Mouse (Mus musculus) left cerebral cortex, adult 11 months (tissue): Measurements from ENCODE around the gene Hivep1.

Experiments used
- DNase-seq: peaks from one replicate; pipeline ENCODE4 v3.0.0; 2022; ENCODE audit warnings: low spot score

Hivep1 gene

DNA sequence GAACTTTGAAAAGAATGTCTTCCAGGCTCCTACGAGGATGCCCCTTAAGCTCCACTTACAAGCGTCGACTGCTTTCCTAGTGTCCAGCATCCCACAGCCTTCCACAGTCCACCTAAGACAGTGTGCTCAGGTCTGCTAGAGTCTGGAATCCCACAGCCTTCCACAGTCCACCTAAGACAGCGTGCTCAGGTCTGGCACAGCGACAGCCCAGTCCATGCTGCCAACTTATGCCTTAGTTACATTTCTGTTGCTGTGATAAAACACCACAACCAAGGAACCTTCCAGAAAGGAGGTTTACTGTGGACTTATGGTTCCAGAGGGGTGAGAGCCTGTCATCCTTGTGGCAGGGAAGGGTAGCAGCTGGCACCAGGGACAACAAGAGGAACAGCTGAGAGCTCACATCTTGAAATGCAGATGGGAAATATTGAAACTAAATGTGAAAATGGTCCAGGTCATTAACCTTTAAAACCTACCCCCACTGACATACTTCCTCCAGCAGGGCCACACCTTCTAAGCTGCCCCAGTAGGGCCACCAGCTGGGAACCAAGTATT, 25.0 kb downstream of the Hivep1 start:
- no peak for DNase-seq

DNA sequence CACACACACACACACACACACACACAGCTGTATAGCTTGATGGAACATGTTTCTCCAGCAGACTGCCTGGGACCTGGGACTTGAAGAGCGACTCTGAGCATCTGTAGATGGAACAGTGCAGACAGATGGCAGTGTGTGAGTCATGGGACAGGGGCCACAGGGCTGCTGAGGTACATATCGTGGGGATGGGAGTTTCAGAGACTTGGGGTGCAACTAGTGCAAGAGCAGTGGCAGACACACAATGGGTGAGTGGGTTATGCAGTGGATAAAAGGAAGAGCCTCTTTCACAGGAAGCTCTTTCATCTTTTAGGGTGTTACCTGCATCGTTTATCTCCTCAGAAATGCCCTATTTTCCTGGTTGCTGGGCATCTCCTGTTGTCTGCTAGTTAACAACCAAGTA, 25.8 kb downstream of the Hivep1 start:
- DNase-seq: no peak

DNA sequence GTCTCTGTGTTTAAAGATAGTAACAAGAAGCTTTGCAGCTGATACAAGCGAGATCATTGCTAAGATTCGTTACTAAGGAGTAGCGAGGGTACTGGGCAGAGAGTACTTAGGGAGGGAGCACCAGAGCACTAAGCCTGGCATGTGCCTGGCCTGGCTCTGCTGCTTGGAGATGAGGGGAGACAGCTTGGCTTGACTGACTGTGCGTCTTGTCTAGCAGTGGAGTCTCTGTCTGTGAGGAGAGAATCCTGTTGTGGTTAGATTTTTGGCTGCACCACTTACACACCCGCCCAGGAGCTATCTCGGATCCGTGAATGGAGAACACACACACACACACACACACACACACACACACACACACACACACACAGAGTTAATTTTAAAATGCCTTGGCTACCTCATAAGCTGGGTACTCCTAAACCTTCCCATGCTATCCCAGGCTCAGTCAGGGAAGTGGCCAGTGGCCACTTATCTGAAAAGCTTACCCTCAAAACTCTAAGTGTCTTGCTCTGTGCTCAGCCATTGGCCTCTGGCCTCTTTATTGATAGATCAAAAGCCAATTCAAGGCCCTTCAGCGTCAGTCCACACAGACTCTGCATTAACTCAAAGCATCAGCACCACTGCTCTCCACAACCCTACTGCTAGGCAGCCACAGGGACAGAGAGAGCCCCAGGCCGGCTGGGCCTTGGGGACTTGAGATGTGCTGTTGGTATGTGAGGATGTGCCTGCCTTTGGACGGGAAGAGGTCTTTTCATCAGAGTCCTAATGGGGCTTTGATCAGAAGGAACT, 28.5 kb downstream of the Hivep1 start:
- DNase-seq: no peak

DNA sequence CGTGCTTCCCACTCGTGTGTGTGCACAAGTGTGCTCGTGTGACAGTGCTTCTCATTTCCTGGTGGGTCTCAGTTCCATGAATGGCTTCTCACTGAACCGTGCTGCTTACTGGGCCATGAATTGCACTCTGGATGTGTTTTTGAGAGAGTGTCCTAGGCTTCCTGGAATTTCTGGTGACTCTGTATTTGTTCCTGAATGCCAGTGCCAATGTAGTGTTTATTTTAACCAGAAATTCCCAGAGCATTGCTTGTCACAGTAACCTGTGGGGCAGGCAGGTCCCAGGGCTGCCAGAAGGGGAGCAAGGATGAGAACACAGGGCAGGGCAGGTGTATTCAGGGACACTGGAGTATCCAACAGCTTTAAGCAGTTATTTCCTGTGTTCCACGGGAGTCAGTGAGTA, 36.5 kb downstream of the Hivep1 start:
- no peak for DNase-seq

DNA sequence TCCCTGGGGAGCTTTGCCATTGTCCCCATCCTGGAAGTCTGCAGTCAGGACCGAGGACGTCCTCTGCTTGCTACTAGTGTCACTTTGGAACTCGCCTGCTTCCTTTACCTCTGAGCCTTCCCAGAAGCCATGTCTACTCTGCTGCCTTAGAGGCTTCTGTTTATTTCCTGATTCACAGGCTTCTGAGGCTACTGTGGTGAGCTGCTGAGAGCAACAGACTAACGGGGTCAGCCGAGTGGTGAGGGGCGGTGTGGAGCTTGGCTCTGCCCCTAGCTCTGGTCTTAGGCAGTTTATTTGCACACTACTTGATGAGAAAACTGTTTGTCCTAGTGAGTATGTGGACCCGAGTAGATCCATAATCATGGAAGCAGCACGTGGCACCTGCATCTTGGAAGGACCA, 37.2 kb downstream of the Hivep1 start:
- DNase-seq: no peak

DNA sequence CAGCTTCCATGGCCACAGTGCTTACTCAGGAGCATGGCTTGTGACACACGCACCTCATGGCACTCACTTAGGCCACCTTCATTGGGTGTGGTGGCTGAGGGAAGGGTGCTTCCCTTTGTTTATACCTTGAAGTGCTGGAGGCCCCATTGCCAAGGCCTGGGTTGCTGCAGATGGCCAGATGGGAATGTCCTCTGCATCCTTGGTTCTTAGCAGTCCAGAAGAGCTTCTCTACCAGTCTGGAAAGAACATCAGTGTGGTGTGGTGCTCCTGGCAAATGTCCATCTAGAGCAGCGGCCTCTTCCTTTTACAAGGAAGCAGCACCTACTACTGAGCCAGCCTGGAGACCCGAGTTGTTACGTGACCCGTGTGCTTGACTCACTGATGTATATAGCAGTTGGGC, 38.9 kb downstream of the Hivep1 start:
- DNase-seq: no peak

DNA sequence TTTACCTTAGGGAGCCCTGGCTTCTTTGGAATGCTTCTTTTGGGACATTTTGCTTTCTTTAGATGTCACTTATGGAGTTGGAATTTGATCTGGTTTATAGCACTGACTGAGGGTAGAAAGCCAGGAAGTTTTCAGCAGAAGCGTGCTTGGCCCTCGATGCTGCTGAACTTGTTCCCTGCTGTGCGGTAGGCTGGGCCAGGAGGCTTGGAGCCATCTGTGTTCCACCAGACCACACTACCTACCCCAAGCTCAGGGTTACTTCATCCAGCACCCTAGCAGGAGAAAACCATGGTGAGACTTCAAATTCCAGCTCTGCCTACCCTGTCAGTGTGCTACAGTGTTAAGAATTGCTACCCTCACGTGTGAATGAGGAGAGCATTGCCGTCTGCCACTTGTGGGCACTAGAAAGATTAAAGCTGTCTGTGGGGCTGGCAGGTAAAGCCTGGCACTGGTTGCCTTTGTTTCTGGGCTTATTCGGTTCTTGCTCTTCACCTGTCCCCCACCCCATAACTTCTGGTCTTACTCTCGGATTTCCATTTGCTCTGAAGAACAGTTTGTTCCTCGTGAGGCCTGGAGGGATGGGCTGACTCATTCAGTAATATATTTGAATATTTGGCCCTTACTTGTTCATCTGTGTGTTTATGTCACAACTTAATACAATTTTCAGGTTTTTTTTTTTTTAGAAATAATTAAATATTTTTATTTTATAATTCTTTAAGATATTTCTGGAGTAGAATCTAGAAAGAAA, 40.7 kb downstream of the Hivep1 start:
- no peak for DNase-seq

DNA sequence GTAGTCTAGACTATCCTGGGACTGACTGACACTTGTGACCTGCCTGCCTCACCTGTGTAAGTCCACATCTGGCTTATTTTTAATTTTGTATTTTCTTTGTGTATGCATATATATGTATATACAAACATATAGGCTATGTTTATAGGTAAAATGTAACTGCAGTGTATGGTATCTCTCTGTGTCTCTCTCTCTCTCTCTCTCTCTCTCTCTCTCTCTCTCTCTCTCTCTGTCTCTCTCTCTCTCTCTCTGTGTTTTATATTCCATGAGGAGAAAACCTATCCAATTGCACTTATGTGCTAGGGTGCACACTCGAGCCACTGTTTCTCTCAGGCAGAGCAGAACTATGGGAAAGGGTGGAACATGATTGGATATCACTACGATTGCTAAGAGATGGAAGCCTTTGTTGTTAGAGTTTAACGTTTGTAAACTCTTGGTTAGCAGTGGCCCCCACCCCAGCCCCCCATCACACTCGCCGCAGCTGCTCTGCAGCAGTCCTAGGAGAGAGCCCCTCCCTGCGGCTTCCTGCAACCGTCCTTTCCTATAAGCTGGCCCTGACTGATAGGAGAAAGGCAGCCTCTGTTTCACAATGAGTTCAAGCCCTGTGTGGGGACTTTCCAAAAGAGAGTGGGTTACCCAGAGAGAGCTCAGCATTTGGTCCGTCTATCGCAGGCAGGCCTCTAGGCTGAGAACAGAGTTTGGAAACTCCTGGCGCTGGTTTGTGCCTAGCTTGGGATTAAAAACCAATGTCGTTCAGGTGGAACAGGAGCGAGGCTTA, 41.6 kb downstream of the Hivep1 start:
- no peak for DNase-seq

DNA sequence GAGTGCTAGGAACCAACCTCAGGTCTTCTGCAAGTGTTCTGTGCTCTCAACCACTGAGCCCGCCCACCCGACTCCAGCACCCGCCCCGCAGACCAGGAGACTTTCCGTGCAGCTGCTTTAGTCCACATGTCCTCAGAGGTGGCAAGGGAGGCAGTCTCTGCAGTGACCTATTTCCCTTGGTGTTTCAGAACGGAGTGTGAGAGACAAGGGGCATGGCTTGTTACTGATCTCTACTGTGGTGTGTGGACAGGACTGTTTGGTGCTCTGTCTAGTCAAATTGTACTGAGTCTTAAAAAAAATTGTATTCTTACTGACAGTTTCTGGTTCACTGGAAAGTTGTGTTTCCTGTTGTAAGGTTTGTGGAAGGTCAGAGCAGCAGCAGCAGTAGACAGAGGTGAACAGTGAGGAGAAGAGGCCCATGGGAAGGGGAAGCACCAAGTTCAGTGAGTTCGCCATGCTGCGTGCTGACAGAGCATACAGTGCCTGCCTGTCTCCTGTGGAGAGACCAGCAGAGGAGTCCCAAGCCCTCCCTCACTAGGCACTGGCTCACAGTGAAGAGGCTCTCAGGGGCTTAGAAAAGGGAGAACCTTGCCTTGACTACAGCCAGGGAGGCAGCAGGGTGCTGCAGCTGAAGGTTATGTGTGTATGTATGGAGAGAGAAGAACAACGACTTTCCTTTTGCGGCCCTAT, 44.1 kb downstream of the Hivep1 start:
- no peak for DNase-seq

DNA sequence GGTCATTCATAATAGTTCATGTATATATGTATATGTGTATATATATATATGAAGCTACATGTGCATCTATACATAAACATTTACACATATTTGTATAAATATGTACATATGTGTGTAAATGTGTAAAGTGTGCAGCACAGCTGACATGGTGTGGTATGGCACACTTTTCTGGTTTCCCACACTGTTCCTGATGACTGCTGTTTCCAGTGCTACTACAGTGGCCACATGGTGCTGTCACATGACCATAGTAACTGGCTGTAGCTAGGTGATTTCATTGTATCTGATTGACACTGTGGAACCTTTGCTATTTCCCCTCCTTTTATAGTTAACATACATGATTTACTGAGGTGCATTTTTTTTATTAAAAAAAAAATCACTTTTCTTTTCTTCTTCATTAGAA, 45.3 kb downstream of the Hivep1 start:
- DNase-seq: no peak

DNA sequence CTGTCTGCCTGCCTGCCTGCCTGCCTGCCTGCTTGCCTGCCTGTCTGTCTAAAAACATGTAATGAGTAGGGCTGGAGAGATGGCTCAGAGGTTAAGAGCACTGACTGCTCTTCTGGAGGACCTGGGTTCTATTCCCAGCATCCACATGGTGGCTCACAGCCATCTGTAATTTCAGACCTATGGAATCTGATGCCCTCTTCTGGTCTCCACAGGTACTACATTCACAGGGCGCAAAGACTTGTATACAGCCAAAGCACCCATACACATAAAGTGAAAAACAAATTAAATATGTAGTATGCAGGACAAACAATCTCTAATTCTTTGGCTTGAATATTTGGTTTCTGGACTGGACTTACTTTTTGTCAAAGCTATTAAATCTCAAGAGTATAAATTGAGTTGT, 46.7 kb downstream of the Hivep1 start:
- no peak for DNase-seq

DNA sequence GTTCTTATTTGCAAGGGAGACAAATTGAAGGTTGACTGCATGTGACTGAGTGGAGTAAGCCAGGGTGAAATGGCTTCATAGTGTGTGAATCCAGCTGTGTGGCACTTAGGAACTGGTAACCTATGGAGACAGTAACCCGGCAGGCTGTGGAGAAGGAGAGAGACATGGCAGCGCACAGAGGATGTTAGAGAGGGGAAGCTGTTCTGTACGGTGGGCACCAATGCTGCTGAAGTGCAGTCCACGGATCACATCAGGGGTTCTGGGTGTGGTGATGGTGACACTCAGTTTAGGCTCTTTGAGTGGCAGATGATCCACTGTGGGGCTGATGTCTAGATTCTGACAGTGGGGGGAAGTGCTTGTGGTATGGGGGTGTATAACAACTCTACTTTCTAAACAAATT, 47.7 kb downstream of the Hivep1 start:
- DNase-seq: no peak

DNA sequence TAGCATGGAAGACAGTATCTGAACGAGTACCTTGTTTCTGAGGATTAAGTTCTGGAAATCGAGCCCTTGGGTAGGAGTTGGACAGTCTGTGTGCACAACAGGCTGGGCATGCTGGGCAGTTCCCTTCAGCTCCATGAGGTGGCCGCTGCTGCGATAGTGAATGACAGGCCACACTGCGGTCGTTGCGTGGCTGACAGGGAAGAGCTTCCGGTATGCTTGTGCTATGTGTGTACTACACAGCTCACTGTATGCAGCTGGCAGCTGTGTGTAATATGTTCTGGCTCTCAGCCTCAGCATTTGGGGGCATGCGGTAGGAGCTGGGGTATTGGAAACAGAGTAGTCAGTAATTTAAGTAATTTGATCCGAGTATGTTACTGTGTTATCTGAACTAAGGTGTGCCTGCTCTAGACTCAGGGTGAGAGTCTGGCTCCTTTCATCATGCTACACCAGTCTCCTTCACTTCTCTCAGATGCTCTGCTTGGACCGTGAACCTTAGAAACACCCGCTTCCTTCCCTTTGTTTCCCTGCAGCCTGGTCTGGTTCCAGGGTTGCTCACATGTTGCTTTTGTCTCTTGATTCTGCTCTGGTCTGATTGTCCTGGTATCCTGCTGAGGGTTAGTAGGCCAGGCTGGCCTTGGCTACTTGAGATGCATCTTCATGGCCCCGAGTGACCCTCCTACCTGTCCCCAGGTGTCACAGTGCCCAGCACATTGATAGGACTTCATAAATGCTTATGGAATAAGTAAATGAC, 49.8 kb downstream of the Hivep1 start:
- DNase-seq: no peak

DNA sequence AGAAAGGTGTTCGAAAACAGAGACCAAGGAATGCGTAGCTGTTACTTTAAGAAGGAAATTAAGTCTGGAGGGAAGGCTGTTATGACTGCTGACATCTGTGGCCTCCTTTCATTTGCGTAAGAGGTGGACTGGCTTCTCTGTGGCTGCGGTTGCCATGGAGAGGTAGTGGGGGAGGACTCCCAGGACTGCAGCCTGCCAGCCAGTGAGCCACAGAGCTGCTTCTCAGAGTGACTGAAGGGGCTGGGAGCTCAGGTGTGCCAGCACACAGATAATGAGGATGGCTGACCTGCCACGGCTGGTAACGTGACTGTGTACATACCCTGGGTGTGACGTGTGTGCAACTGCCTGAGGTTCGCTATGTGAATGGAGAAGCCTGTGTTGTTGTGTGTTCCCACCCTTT, 51.2 kb downstream of the Hivep1 start:
- peak; percentile 55 for DNase-seq

DNA sequence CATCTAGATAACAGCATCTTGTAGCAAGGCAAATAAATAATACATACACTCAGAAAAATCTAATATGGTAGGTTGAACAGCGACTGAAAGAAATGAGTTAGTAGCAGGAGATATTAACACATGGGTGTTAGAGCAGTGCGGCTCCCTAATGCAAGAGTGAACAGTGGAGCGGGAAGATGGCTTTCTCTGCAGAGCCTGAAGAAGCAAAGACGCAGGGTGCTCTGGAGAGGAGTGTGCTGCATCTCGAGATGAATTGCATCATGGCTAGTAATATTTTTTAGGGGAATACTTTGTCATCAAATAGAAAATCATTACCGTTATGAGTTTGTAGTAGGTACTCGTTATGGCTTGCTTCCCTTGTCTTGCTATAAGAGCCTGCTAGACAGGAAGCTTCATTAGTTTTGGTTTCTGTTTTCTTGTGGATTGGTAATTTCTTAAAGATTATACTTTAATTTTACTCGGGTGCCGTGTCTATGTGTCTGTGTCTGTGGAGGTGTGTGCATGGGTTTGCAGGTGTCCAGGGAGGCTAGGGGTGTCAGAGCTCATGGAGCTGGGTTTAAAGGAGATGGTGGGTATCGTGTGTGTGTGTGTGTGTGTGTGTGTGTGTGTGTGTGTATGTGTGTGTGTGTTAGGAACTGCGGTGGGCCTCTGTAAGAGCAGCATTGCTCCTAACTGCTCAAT, 51.8 kb downstream of the Hivep1 start:
- DNase-seq: no peak

DNA sequence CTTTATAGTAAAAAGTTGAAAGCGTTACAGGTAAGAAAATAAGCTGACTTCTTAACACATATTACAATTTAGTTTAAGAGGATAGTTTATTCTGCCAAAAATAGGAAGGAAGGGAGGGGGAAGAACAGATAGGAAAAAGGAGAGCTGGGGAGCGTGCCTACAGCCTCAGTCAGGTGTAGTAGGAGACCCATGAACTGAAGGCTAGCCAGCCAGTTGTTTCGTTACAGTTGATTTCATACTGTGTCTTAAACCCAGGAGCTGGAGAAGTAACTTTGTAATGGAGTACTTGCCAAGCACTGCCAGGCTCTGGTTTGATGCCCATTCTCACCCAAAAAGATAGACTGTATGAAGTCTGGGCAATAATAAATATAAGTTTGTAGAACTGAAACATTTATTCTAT, 52.5 kb downstream of the Hivep1 start:
- DNase-seq: no peak

DNA sequence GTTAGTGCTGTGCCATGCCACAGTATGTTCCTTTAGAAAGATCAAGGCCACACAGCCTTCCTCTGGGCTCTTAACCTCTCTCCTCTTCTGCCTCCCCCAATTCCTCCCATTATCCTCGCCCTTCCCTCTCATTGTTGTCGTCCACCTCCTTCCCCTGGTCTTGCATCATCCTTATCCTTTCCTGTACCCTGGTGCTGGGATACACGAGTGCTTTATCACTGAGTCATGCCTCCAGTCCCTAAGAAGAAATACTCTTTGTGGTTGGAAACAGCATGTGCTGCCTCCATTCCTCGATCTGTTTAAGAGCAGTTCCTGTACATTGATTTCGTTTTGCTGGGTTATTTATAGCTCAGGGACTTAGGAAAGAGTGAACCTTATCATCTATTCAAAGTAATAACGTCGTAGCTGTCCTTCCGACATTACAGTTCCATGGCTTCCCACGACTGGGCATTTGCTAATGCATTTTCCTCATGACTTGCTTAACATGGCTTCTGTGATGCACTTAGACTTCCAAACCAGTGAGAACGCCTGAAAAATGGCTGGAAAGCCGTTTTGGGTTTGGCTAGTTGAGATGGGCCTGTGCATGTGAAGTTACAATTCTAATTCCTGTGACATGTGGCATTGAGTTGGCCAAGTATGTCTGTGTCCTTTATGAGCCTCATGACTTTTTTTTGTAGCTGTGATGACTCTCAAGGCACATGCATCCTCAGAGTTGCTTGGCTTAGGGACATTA, 56.8 kb downstream of the Hivep1 start:
- DNase-seq: no peak

DNA sequence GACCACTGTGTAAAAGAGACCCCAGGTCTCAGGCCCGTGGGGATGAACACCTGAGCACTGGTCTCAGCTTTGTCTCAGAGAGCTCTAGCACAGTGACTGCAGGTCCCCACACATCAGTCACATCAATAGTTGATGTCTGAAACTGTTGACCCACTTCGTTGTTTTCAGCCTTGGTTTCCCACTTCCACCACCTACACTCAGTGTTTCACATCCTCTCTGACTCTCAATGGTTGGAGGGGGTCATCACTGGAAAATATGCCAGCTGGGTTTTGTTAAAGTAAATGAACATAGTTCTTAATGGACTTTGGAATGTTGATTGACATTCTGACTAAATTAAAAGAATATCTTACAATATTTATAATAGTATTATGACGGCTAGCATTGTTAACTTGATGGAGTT, 58.6 kb downstream of the Hivep1 start:
- no peak for DNase-seq

DNA sequence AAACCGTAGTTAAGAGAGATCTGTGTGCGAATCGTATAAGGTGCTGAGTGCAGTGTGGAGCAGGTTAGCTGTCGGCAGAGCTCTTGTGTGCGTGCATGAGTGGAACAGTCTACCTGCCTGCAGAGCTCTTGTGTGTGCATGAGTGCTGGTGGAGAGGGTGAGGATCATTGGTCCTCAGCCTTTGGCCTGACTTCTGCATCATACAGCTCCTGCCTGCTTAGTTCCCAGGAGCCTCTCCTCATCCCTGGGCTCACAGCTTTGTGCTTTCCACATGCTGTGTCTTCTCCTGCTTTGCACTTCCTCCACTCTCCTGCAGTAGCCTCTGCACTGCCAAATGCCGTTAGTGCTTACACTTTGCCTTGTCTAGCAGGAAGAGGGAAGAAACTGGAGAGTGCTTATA, 60.2 kb downstream of the Hivep1 start:
- no peak for DNase-seq

DNA sequence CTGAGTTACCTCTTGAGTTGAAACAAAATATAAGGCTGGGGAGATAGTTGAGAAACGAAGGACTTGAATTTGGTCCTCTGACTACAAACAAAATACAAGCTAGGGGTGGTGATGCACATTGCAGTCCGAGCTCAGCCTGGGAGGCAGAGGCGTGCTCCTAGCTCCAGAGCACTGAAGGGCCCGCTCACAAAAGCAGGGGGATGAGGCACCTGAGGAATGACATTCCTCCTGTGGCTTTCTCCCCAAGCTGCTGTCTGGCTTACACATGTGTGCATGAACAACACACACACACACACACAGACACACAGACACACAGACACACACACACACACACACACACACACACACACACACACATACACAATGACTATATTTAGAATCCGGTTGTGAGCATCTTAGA, 60.9 kb downstream of the Hivep1 start:
- no peak for DNase-seq
